Mouse (Mus musculus) ES-CJ7 (cell line): Measurements from ENCODE around the gene Gadd45b.

Experiments used
- DNase-seq: peaks from one replicate; pipeline ENCODE4 v3.0.0; 2011; ENCODE audit warnings: low read depth, low spot score

The Gadd45b gene

GRCm38 (mm10) chr10:80935241-80935640, 5.4 kb downstream of the Gadd45b start:
- DNase-seq, result no peak

- DNase-seq, result no peak
Measured at GRCm38 (mm10) chr10:80935698-80936097, 5.8 kb downstream of the Gadd45b start.

- no peak for DNase-seq
Measured at GRCm38 (mm10) chr10:80936135-80936809, 6.4 kb downstream of the Gadd45b start.

- no peak for DNase-seq
Measured at GRCm38 (mm10) chr10:80936810-80937164, 6.9 kb downstream of the Gadd45b start.

GRCm38 (mm10) chr10:80937646-80938045, 7.8 kb downstream of the Gadd45b start:
- no peak for DNase-seq

GRCm38 (mm10) chr10:80938831-80939550, 9.1 kb downstream of the Gadd45b start:
- no peak for DNase-seq

- peak; percentile 95 for DNase-seq
Measured at GRCm38 (mm10) chr10:80939671-80940070, 9.8 kb downstream of the Gadd45b start.

- peak; percentile 92 for DNase-seq
Measured at GRCm38 (mm10) chr10:80940320-80940987, 10.6 kb downstream of the Gadd45b start.

GRCm38 (mm10) chr10:80940988-80941347, 11.1 kb downstream of the Gadd45b start:
- no peak for DNase-seq

GRCm38 (mm10) chr10:80942919-80943318, 13.0 kb downstream of the Gadd45b start:
- no peak for DNase-seq

GRCm38 (mm10) chr10:80943701-80944100, 13.8 kb downstream of the Gadd45b start:
- DNase-seq, result no peak

- DNase-seq, result no peak
Measured at GRCm38 (mm10) chr10:80944231-80944630, 14.4 kb downstream of the Gadd45b start.

GRCm38 (mm10) chr10:80946684-80947437, 17.0 kb downstream of the Gadd45b start:
- peak; percentile 76 for DNase-seq

- no peak for DNase-seq
Measured at GRCm38 (mm10) chr10:80947802-80948201, 17.9 kb downstream of the Gadd45b start.

- peak; percentile 83 for DNase-seq
Measured at GRCm38 (mm10) chr10:80948570-80948969, 18.7 kb downstream of the Gadd45b start.

GRCm38 (mm10) chr10:80949081-80949480, 19.2 kb downstream of the Gadd45b start:
- DNase-seq, result no peak

- DNase-seq, result peak; percentile 84
Measured at GRCm38 (mm10) chr10:80950314-80950713, 20.4 kb downstream of the Gadd45b start.

- peak; percentile 78 for DNase-seq
Measured at GRCm38 (mm10) chr10:80951761-80952390, 22.0 kb downstream of the Gadd45b start.

- no peak for DNase-seq
Measured at GRCm38 (mm10) chr10:80952449-80952848, 22.6 kb downstream of the Gadd45b start.

GRCm38 (mm10) chr10:80954415-80954814, 24.5 kb downstream of the Gadd45b start:
- no peak for DNase-seq

- DNase-seq, result no peak
Measured at GRCm38 (mm10) chr10:80954843-80955242, 25.0 kb downstream of the Gadd45b start.

GRCm38 (mm10) chr10:80955536-80955935, 25.7 kb downstream of the Gadd45b start:
- DNase-seq, result peak; percentile 88
